Mouse (Mus musculus): Measurements from ENCODE around the gene Crip1.

Gene Crip1

DNA sequence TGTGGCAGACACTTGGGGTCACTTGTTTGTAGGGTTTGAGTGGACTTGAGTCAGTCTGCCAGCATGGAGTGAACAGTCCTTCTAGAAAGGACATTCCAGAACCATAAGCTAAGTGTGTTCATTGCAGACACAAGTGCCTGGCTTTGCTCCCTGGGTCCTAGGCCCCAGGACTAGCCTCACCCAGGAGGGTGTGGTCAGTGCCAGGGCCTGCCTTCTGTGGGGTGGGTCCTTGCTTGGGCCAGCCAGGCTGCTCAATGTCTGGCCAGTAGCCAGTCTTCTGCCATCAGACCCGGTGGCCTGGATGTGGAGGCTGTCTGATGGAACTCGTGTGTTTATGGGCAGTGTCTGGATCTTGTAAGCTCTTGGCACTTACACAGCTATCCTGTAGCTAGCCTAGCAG lies 13.5 kb upstream of the Crip1 start:
- no peak for DNase-seq

- DNase-seq, result no peak
These were observed 12.9 kb upstream of the Crip1 start for GRCm38 (mm10) chr12:113133260-113133659.

GRCm38 (mm10) chr12:113133861-113134403 lies 12.2 kb upstream of the Crip1 start:
- DNase-seq, result no peak

GRCm38 (mm10) chr12:113134502-113134901 lies 11.6 kb upstream of the Crip1 start:
- DNase-seq, result no peak

- DNase-seq, result no peak
These were observed 10.7 kb upstream of the Crip1 start for GRCm38 (mm10) chr12:113135401-113135800.

- no peak for DNase-seq
These were observed 9.6 kb upstream of the Crip1 start for GRCm38 (mm10) chr12:113136492-113137020.

- DNase-seq, result no peak
These were observed 8.6 kb upstream of the Crip1 start for GRCm38 (mm10) chr12:113137260-113138213.

- DNase-seq, result no peak
These were observed 7.8 kb upstream of the Crip1 start for GRCm38 (mm10) chr12:113138291-113138690.

DNA sequence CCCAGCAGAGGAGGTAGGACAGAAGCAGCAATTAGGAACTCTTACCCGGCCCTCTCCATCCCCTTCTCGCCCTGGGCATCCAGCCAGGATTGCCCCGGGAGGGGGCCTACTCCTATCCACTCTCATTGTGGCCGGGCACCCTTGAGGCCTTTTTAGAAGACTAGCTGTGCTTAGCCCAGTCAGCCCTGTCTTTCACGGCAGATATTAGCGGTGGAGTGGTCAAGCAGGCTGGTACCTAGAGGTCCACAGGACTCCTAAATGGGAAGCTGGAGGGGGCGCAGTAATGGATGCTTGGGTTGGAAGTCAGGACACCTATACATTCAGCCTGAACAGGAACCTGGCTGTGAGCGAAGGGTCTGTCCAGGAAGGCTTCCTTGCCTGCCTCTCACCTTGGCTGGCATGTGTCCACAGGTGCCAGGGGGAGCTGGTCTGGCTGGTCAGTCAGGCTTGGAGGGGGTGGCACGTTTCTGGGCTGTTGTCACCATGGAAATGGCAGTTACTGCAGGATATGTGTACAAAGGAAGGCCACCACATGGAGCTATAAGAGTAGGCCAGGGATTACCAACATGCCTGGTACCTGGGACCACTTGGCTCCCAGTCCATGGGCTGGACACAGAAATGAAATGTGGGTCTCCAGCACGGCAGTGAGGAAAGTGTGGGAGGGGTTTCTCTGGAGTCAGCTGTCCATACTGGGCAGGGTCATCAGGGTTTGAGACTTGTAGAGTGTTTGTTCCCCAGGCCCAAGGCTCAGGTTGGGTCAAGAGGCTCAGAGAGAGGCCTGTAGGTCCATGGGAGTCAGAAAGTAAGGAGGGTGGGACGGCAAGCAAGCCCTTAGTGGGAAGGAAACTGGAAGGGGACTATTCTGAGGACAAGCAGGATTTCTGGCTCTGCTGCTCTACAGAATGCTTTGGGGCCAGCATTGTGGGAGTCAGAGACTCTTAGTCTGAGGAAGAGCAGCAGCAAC lies 6.9 kb upstream of the Crip1 start:
- DNase-seq, result no peak

GRCm38 (mm10) chr12:113139908-113140615 lies 6.1 kb upstream of the Crip1 start, which contains the start of gene Crip2:
Gene Crip2 (plus strand): TSS chr12:113140236.
- DNase-seq, result no peak

DNA sequence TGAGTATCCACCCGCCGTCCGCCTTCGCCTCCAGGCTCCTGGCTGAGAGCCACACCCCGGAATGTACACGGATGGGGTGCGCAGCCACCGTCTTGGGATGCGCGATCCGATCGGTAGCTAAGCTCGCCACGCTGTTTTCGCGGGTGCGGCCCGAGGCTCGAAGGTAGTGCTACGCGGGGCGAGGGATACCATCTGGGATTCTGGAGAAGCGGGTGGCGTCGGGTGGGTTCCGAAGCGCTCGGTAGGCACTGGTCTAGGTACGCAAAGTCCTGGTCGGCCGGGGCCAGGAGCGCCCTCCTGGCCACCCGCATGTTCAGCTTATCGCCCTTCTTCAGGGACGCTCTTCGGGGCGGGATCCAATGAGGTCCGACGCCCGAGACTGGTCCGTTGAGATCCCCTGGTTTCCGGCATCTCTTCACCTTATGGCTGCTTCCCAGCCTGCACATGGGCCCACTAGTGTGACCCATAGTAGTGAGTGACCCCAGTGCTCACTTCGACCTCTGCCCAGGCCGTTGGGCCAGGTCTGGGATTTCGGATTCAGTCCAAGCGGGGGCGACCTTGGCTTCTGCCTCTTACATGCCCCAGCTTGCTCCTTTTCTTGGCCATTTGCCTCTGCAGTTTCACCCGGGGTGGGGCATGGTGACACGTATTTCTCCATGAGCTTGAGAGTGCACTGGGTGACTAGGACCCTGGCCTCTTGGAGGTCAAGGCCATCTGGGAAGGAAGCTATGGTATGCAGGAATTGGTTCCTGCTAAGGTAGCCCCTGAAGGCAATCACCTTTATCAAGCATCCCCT lies 5.3 kb upstream of the Crip1 start:
- no peak for DNase-seq

- DNase-seq, result no peak
These were observed 4.6 kb upstream of the Crip1 start for GRCm38 (mm10) chr12:113141531-113141973.

DNA sequence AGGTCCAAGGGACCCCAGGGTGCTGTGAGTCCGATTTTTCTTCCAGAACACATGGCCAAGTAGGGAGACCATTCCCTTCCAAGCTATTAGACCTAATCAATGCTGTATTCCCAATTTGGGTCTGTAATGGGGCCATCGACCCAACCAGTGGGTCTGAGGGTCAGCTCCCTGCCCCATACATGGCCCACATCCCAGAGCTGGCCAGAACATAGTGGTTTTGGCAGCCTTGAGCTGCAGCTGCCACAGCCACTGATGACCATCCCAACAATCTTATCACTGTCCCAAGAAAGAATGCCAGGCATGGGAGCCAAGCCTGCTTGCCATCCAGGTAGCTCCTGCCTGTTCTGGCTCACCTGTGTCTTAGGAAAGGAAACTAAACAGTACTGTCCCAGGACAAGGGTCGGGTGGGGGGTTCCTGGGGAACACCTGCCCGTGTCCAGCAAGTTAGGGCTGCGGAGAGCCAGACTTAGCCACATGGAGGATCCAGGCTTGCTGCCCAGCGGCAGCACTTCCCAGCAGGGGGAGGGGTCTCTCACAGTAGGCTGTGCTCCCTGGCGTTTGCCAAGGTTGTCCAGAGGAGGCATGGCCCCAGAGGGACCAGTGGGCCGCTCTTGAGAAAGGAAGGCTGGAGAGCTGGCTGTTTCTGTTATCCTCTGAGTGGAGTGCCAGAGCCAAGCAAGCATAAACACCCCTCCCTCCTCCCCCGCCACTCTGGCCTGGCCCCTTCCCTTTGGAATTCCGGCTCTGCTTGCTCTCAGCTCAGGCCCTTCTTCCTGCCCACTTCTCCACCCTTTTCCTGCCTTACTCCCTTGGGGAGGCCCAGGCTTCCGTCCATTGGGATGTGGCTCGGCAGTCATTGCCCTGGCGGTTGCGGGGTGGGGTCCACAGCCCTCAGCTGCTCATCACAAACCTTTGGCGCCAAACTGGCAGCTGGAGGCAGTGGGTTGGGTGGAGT lies 3.8 kb upstream of the Crip1 start:
- DNase-seq, result no peak

DNA sequence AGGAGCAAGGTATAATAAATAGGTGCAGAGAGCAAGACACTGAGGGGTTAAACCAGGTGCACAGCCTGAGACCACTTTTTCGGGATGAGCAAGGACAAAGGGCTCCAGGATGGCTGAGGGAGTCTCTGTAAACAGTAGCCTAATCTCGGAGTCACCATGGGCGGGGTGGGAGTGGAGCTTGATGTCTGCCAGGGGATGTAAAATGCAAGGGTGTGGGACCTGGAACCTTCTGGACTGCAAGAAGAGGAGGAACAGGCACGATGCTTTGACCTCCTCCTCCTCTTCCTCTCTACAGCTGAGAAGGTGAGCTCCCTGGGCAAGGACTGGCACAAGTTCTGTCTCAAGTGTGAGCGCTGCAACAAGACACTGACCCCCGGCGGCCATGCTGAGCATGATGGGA lies 3.0 kb upstream of the Crip1 start:
- no peak for DNase-seq

GRCm38 (mm10) chr12:113144001-113144756 lies 1.9 kb upstream of the Crip1 start:
- no peak for DNase-seq

GRCm38 (mm10) chr12:113144886-113145285 lies 1.2 kb upstream of the Crip1 start:
- DNase-seq, result no peak

GRCm38 (mm10) chr12:113145591-113145990 lies 525 bp upstream of the Crip1 start:
- no peak for DNase-seq

DNA sequence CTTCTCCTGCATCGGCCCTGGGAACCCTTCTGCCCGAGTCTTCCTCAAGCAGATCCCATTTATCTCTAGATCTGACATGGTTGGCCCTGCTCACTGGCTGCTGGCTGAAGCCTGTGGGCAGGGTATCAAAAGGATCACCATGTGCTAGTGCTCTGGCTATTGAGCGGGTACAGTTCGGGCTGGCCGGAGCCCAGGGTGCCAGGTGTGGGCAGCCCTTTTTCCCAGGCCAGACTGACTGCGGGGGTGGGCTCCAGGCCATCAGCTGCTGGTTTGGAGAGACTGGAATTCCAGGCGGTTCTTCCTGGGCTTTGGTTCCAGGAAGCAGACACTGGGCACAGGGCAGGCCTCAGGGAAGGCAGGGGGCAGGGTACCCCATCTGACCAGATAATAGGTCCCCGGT lies 1.4 kb downstream of the Crip1 start:
- DNase-seq, result peak; percentile 61

DNA sequence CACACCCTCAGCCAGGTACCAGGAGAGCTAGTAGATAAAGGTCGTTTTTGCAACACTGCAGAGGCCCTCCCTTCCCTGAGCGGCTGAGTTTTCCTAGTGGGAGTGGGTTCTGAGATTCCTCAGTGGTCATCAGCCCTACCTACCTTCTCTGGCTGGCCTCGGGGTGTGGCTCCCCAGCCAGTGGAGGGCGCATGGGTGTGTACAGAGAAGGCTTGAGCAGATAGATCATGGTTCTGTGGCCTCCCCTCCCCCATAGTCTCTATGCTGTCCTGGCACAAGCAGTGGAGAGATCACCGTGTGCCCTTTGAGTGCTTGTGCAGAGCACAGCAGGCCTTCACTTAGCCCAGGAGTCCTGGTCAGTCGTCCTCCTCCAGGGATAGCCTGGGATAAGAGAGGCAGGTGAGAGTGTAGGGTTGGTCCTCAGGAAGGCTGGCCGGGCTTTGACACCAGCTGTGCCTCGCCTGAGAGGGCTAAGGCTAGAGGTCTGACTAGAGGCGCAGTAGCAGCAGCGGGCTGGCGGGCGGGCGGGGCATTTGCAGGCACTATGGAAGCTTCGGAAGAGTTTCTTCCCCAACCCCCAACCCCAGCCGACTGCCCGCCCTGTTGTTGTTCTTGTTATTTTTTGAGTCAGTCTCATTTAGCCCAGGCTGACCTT lies 2.4 kb downstream of the Crip1 start:
- no peak for DNase-seq
